Mouse (Mus musculus) bone marrow, adult 2 months (tissue): ENCODE measurements around the gene Sstr3. TPM values are rescaled to one million over a fixed set of nuclear protein-coding genes. Genes with fewer than 3 reads are reported as not detected.

ENCODE experiments used
- H3K27ac ChIP-seq: fragments of 200-500 bp; 2 replicates; pipeline ENCODE4 v1.5.1; 2012; ENCODE audit warnings: low read depth, mild to moderate bottlenecking, control low read depth, inconsistent platforms, low read length; ENCODE audit not compliant: control insufficient read depth, poor library complexity, insufficient read depth
- H3K4me1 ChIP-seq: fragments of 200-500 bp; 2 replicates; pipeline ENCODE4 v1.6.1; 2011; ENCODE audit warnings: low read length; ENCODE audit not compliant: control insufficient read depth, insufficient read depth
- H3K4me3 ChIP-seq: fragments of 200-500 bp; replicated peaks from 2 replicates; pipeline ENCODE3; 2011; ENCODE audit warnings: mild to moderate bottlenecking, low read depth, low read length, control low read depth; ENCODE audit not compliant: control insufficient read depth
- CTCF ChIP-seq: fragments of 200-500 bp; IDR thresholded peaks from 2 replicates; pipeline ENCODE4 v1.5.1; 2011; ENCODE audit warnings: low read length, control low read depth; ENCODE audit not compliant: control insufficient read depth, insufficient read depth
- POLR2A ChIP-seq: fragments of 200-500 bp; IDR thresholded peaks from 2 replicates; pipeline ENCODE4 v1.6.1; 2011; ENCODE audit warnings: low read depth, mild to moderate bottlenecking, control low read depth, low read length, borderline replicate concordance; ENCODE audit not compliant: control insufficient read depth
- WGBS: fragments of 180-500 bp; shearing (Covaris S2); methylation state at CpG from one replicate; pipeline ENCODE4 v1.1.7; 2018; 5-methylcytosine and 5-hydroxymethylcytosine counted together
- polyA plus RNA-seq: library from polyadenylated mRNA; stranded (reverse); fragments of >200 nt; gene quantifications from 2 replicates; pipeline ENCODE4 v1.2.4, GENCODE M21; 2011; ENCODE audit warnings: low replicate concordance; ENCODE audit not compliant: missing spikeins, insufficient read depth, insufficient read length

The Sstr3 gene
- polyA plus RNA-seq, 1 experiment: not detected

DNA sequence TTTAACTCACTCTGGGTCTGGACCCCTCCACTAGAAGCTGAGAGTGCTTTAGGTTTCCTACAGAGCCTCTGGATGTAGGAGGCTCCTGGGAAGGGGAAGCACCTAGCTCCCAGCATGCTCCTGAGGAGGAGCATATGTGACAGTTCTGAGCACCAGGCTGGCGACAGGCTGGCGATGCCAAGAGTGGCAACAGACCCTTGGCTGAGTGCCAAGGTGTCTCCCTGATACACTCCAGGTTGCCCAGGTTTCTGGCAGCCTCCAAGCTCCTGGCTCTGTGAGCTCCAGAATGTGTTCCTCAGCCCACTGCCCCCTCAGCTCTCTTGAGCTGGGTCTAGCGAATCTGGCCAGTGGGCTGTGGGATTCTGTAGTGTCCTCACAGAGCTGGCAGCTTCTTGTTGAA is 2.9 kb downstream of the Sstr3 start:
- Histone ChIP-seq H3K4me3 (no peak overlapping the region), H3K4me1 (no peaks in the 10 kb centered on the region; the same call in 1 of the 2 replicates), H3K27ac (no peak overlapping the region)
- WGBS: 46% methylated on average over 3 of the region's 3 CpGs
- TF ChIP-seq CTCF (no peak), POLR2A (no peak)

DNA sequence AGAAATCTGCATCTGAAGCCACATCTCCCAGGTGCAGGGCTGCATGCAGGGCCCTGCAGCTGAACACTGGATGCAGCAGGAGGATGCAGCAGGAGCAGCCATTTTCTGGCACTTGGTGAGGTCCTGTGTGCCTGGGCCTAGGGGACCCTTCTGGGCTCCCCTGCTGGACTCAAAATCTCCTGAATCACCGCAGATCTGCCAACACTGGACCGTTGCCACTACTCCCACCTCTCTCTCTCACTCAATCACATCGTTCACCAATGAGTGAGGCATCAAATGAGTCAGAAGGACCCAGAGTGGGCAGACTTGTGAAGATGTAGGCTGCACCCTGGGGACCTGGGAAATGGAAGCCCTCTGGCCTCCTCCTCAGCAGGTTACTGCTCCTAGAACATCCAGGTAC is 3.4 kb downstream of the Sstr3 start:
- TF ChIP-seq CTCF (no peak), POLR2A (no peak)

DNA sequence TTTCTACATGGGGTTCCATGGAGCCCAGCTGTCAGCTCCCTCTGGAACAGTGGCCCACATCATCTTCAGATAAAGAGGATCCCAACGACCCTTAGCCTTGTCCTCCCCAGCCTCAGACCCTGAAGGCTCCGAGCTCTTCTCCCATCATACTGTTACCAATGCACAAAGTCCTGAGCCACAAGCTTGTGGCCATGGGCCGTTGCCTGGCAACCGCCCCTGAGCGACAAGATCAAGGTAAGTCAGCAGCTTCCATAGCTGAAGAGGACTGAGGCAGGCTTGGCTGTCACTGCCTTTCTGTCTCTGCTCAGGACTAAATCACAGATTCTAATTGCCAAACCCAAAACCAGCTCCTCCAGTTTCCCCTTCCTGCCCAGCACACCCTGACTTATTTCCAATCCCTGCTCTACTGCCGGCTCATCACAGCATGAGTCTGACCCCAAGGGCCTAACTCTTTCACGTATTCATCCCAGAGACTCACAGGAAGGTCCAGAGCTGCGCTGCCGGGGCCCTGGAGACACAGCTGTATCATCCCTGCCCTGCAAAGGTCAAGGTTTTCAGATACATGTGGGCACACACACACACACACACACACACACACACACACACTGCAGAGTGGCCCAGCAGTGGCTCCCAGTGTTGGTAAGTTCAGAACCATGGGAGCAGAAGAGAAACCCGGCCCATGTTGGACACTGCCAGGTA is 8.6 kb downstream of the Sstr3 start:
- Histone ChIP-seq H3K27ac (no peak overlapping the region), H3K4me3 (no peak overlapping the region), H3K4me1 (no peaks in the 10 kb centered on the region; the same call in 1 of the 2 replicates)
- TF ChIP-seq CTCF (no peak), POLR2A (no peak)
- WGBS: 75% methylated on average over 10 of the region's 10 CpGs

More for the DNA sequence above, 3.4 kb downstream of the Sstr3 start:
- Histone ChIP-seq H3K4me3 (no peak overlapping the region), H3K4me1 (no peaks in the 10 kb centered on the region; the same call in 1 of the 2 replicates), H3K27ac (no peak overlapping the region)
- WGBS: 65% methylated on average over 3 of the region's 3 CpGs

DNA sequence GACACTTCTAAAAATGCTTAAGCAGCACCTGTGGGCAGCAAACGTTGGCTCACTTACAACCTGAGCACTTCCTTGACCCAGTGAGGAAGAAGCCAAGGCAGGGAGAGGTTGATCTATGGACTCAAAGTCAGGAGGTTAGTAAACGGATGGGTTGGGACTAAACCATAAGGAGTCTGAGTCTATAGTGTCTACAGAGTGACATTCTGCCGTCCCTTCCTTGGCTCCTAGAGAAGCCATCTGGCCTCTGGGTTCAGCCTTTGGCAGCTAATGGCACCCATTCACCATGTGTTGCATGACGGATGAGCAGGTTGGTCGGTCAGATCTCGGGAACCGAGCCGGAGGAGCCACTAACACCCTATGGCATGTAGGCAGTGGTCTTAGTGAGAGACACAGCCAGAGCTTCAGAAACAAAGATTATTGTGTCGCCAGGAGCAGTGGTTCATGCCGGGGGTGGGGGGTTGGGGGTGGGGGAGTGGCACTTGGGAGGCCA is 11.1 kb downstream of the Sstr3 start:
- H3K4me3 ChIP-seq: no peak overlapping the region
- H3K27ac ChIP-seq: no peak overlapping the region
- peaks cover 1% of the 10 kb centered on the region; the same call in 1 of the 2 replicates for H3K4me1 ChIP-seq
- WGBS: 79% methylated on average over 10 of the region's 10 CpGs
- TF ChIP-seq CTCF (no peak), POLR2A (no peak)

DNA sequence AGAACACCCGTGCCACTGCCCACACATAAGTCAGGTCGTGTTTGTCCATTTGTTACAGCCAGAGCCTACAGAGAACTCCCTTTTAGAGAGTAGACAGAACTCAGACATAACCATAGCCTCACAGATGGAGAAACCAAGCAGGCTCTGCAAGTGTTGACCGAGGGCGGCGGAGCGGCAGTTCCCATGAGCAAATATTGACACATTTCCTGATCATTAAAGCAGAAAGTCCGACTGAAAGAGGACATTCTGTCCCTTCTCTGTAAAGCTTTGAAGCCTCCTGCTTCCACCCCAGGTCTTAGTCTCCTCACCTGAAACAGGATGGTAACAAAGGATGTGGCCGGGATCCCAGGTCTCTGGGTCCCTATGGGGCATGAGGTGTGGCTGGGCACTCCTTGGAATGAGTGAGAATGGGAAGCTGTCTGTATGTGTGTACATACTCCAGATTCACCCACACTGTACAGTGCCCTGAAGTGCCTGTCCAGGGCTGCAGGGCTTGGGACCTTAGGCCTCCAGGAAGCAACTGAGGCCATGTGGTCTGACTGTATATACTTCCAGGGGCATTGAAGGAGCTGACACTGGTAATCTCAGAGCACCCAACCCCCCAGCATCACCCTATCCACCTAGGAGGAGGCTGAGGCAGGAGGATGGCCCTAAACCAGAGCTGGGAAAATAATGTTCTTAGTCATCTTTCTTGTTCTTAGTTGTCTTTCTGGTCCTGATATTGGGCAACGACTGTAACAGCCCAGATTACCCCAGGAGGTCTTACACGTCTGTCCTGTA is 11.7 kb downstream of the Sstr3 start:
- WGBS: 69% methylated on average over 10 of the region's 10 CpGs
- TF ChIP-seq CTCF (no peak), POLR2A (no peak)
- Histone ChIP-seq H3K4me1 (peaks cover 1% of the 10 kb centered on the region; the same call in 1 of the 2 replicates), H3K27ac (no peak overlapping the region), H3K4me3 (no peak overlapping the region)

DNA sequence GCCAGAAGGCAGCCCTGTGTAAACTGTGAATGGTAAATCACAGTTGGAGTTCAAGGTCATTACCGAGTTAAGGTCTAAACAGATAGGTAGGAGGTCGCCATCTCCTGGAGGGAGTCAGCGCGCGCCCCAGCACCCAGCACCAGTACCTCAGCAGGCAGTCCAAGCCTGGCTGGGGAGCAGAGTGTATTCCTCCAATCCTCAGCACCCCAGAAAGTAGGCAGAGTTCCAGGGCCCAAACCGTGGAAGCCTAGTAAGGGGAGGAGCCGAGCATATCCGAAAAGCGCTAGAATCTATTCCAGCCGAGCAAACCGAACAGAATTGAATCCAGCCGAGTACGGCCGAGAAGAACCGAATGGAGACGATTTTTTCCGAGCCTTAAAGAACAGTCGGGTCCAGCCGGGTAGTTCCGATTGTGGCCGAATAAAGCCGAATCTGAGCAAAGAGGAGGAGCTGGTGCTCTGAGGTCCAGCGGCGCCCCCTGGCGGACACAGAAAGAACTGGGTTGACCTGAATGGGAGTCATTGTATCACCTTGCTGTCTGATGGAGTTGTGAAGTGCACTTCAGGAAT is 12.5 kb downstream of the Sstr3 start:
- H3K4me3 ChIP-seq: peak overlapping the region; percentile 49
- H3K4me1 ChIP-seq: peaks cover 1% of the 10 kb centered on the region; the same call in 1 of the 2 replicates
- no peak overlapping the region for H3K27ac ChIP-seq
- TF ChIP-seq CTCF (peak; percentile 96), POLR2A (no peak)
- under 1% methylated on average over 25 of the region's 25 CpGs for WGBS

DNA sequence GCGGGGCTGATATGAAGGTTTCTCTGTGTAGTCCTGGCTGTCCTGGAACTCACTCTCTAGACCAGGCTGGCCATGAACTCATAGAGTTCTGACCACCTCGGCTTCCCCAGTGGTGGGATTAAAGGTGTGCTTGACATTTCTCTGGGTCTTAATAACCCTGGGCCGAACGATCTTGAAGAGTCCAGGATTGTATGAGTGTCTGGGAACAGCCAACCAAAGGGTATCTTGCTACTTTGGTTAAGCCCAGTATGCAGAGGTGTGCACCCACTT is 13.1 kb downstream of the Sstr3 start:
- 73% methylated on average over 4 of the region's 4 CpGs for whole genome bisulfite sequencing
- H3K4me3 ChIP-seq: no peak overlapping the region
- H3K4me1 ChIP-seq: peaks cover 1% of the 10 kb centered on the region; the same call in 1 of the 2 replicates
- H3K27ac ChIP-seq: no peak overlapping the region
- TF ChIP-seq CTCF: no peak
- no peak for TF ChIP-seq POLR2A
